Mouse (Mus musculus): ENCODE data around the gene Hist2h4.
"Not testable (repeated sequence)": the region's sequence is repeated elsewhere in the genome, so short reads cannot be mapped to it uniquely, and the experiment has no call there.

Gene Hist2h4

DNA sequence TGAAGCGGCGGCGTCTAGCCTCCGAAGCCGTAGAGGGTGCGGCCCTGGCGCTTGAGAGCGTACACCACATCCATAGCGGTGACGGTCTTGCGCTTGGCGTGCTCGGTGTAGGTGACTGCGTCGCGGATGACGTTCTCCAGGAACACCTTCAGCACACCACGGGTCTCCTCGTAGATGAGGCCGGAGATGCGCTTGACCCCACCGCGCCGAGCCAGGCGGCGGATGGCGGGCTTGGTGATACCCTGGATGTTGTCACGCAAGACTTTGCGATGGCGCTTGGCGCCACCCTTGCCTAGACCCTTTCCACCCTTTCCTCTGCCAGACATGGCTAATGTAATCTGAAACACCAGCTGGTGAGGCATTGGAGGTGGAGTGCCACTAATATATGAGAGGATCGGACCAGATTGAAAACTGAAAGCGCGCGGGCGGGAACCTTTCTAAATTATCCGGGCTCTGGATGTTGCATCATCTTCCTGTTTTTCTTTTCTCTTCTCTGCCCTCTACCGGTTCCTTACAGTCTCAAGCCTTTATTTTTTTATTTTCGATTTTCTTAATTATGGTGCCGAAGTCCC, at the start of gene Hist2h4:
Gene Hist2h4, minus strand, starts transcription at position 333 of the 572 bp plus-strand sequence.
- peak; percentile 95 for DNase-seq (ENCODE audit: low read depth, low spot score)

GRCm38 (mm10) chr3:96312341-96313098, 49.4 kb upstream of the Hist2h4 start:
- peak; percentile 85 for DNase-seq (ENCODE audit: low read depth, low spot score)

DNA sequence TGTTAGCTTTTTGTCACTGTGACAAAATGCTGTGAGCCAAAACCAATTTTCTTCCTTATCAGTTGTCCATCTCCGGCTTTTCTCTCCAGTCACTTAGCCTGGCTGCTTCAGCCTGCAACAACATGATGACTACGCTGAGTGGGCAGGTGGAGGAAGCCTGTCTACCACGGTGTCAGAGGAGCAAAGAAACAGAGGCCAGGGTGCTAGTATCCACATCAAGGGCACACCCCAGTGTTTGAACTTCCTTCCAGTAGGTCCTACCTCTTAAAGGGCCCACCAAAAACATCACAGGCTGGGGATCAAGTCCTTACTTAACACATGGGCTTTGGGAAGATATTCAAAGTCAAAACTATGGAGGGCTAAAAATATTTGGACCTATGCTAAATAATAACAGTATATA, 46.3 kb upstream of the Hist2h4 start:
- no peak for DNase-seq (ENCODE audit: low read depth, low spot score)

DNA sequence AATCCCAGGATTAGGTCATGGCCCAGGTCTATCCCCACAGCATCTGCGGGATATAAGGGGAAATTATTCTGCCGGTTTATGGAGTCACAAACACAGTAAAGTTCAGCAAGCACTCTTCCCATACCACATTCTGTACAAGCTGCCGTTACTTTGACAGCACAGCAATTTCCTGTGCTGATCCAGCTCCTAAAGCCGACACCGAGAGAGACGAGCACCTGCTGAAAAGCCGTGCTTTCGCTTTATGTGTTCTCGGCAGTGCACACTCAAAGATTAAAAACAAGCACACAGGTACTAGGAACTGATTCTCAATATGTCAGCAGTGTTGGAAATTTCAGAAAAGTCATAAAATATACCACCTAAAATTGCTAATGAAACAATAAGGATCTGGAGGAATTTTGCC, 43.4 kb upstream of the Hist2h4 start:
- no peak for DNase-seq (ENCODE audit: low read depth, low spot score)

DNA sequence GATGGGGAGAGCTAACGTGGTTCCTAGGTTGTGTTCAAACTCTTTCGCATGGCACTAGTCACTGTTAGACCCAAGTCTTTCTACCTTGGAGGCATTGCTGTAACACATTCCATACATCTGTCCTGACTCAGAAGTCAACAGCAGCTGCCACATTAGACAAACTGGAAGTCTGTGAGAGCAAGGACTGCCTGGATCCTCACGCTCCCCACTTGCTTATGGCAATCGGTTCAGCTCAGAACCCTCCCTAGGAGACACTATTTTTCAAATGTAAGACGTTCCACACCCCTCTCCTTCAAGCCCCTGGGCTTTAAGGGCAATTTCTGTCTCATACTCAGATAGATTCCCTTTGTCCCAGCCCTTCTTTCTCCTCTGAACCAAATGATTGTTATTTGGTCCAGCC, 39.0 kb upstream of the Hist2h4 start:
- DNase-seq (ENCODE audit: low read depth, low spot score), result no peak

GRCm38 (mm10) chr3:96300706-96301529, 37.8 kb upstream of the Hist2h4 start:
- no peak for DNase-seq (ENCODE audit: low read depth, low spot score)

- DNase-seq (ENCODE audit: low read depth, low spot score), result no peak
These were observed 36.5 kb upstream of the Hist2h4 start for GRCm38 (mm10) chr3:96299562-96299961.

- no peak for DNase-seq (ENCODE audit: low read depth, low spot score)
These were observed 35.2 kb upstream of the Hist2h4 start for GRCm38 (mm10) chr3:96298360-96298759.

- DNase-seq (ENCODE audit: low read depth, low spot score), result no peak
These were observed 30.7 kb upstream of the Hist2h4 start, which contains the start of gene Fcgr1 for GRCm38 (mm10) chr3:96293787-96294186. Fcgr1 (minus strand) TSS chr3:96293969.

DNA sequence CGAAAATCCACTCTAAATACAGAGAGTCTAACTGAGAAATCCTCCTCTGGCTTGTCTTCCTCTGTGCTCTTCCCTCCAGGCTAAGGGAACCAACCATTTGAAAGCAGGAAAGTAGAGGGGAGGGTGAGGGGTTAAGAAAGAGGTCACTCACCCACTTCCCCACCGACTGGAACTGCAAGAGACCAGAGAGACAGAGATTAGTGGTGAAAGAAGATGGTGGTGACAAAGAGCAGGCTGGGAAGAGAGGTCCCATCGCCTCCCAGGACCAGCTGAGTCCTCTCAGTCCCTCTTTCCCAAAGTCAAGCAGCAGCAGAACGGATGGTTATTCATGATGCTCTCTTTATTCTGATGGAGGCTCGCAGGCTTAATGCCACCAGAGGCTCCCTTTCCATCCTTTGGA, 30.3 kb upstream of the Hist2h4 start:
- no peak for DNase-seq (ENCODE audit: low read depth, low spot score)

DNA sequence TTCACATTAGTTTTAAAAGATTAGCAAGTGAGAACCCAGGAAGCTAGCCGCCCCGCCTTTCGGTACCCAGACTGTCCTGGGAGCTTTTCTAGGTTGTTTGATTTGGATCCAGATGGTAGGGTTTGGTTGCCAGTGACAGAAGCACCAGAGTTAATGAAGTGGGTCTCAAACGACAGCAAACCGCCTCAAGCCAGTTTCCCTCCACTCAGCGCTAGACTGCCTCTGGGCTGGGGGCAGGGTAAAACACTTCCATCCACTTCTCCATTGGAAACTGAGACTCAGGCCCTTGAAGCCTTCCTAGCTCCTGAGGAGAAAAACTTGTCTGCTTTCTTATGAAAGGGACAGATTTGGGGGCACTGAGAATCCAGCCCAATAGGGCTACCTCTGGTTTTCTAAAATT, 29.5 kb upstream of the Hist2h4 start:
- peak; percentile 75 for DNase-seq (ENCODE audit: low read depth, low spot score)

DNA sequence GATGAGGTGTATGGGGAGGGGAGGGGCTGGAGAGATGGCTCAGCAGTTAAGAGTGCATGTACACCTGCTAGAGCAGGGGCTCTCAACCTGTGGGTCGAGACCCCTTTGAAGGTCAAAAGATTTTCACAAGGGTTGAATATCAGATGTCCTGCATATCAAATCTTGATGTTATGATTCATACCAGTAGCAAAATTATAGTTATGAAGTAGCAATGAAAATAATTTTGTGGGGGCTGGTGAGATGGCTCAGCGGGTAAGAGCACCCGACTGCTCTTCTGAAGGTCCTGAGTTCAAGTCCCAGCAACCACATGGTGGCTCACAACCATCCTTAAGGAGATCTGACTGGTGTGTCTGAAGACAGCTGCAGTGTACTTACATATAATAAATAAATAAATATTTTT, 27.6 kb upstream of the Hist2h4 start:
- not testable (repeated sequence) for DNase-seq (ENCODE audit: low read depth, low spot score)

GRCm38 (mm10) chr3:96289201-96289600, 26.1 kb upstream of the Hist2h4 start:
- peak; percentile 91 for DNase-seq (ENCODE audit: low read depth, low spot score)

DNA sequence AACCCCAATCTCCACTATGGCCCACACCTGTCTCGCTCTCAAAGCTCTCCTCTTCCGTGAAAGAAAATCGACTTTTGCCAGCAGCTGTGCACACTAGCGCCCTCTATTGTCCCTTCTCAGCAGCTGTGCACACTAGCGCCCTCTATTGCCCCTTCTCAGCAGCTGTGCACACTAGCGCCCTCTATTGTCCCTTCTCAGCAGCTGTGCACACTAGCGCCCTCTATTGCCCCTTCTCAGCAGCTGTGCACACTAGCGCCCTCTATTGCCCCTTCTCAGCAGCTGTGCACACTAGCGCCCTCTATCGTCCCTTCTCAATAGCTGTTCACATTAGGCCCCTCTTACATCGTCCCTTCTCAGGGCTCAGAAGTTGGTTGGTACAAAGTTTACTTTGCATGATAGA, 24.2 kb upstream of the Hist2h4 start:
- DNase-seq (ENCODE audit: low read depth, low spot score), result not testable (repeated sequence)

GRCm38 (mm10) chr3:96284457-96284856, 21.3 kb upstream of the Hist2h4 start:
- peak; percentile 73 for DNase-seq (ENCODE audit: low read depth, low spot score)

- peak; percentile 54 for DNase-seq (ENCODE audit: low read depth, low spot score)
These were observed 17.5 kb upstream of the Hist2h4 start for GRCm38 (mm10) chr3:96280660-96281059.

DNA sequence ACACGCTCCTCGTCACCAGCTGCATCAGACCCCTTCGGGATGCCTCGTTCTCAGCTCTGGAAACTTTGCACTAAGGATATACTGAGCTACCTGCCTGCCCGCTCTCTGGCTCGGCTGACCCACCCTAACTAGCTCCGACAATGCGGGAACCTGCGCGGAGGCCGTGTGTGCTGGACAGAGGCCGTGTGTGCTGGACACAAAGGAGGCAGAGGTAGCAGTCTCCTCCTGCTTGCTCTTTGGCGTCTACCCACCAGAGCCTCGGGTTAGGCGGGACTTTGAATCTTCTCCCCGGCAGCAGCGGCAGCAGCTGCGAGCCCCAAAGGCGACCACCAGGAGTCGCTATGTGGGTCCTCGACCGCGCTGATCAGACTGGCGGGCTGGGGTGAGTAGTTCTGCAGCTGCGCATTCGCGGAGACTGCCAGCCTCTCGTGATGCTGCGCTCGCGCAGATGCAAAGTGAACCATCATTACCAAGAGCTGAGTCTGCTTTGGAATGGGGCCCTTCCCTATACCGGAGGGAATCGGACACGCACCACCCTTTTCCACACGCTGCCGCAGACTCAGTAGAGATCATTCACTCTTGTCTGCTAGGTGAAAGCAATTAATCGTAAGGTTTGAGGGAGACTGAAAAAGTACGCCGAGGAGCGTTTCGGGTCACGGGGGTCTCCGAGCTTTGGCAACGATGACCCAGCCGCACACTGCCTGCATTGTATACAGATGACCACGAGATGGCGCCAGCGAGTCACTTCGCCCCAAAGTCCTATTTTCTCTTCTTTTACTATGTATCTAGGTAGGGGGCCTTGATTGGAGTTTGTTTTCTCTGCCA, 14.9 kb upstream of the Hist2h4 start:
- peak; percentile 97 for DNase-seq (ENCODE audit: low read depth, low spot score)

DNA sequence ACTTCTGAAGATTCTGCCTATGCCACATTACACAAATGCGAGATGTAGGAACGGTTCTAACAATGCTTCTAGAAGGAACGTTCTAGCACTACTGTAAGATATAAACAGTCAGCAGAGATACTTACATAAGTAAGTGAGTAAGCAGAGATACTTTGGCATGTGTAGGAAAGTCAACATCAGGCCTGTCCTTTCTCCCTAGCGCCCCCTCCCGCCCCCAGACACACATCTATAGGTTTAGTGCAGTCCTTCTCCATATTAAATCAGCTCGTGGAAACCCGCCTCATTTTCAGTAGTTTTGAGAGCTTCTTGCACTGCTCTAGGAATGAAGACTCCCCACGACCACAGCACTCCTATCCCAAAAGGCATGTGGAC, 14.3 kb upstream of the Hist2h4 start:
- peak; percentile 75 for DNase-seq (ENCODE audit: low read depth, low spot score)

- DNase-seq (ENCODE audit: low read depth, low spot score), result peak; percentile 74
These were observed 10.7 kb upstream of the Hist2h4 start for GRCm38 (mm10) chr3:96273591-96274465.
